Mouse (Mus musculus): ENCODE results near the gene Zc3h18. TPM values are rescaled to one million over a fixed set of nuclear protein-coding genes. Genes with fewer than 3 reads are reported as not detected.

Gene Zc3h18
- polyA plus RNA-seq, 1 experiment from 2014 or later = 46.8 TPM

GRCm38 (mm10) chr8:122432443-122433268 lies 56.2 kb downstream of the Zc3h18 start, which contains the start of gene Cyba:
Cyba (minus strand) TSS chr8:122432930.
- Histone ChIP-seq H3K4me1 (peaks cover 27% of the 10 kb centered on the region), H3K4me2 (peak within 1 kb of the TSS; percentile 91), H3K4me3 (peak within 1 kb of the TSS; percentile 62), H3K9ac (peak within 1 kb of the TSS; percentile 60), H3K27ac (peak within 1 kb of the TSS; percentile 75), H3K9me3 (no peaks in the 10 kb centered on the region), H3K27me3 (no peaks in the 10 kb centered on the region), H3K36me3 (peaks cover 36% of the 10 kb centered on the region)
- ATAC-seq (ENCODE audit: insufficient number of reproducible peaks, low FRiP score, low TSS enrichment, low read depth) = peak; percentile 71
- 5% methylated on average over 45 of the region's 45 CpGs for WGBS

DNA sequence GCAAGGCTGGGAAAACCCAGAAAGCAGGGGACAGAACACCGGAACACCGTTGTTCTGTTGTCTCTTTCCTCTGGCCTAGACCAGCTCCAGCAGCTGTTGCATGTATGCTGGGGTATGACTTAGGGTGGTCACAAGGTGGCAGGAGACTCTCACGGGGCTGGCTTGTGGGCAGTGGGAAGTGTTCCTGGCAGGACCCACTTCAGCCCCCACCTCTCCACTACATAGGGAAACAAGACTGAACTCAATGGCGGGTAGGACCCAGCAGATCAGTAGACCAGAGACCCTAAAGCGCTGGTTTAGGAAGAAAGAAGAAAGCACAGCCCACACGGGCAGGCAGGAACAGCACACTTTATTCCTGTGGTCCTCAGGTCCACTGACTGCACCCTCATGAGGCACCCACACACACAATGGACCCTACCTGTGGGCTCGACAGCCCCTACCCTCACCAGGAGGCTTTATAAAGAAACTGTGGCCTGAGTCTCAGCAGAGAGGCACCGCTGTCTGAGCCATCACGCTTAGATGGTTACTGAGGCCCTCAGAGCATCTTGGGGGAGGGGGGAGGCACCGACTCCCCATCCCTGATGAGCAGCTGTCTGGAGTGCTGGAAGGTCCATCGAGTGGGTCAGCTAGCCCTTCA lies 57.0 kb downstream of the Zc3h18 start:
- peak overlapping the region; percentile 62 for H3K4me3 ChIP-seq
- peaks cover 44% of the 10 kb centered on the region for H3K36me3 ChIP-seq
- 57% methylated on average over 11 of the region's 11 CpGs for WGBS
- no peaks in the 10 kb centered on the region for H3K27me3 ChIP-seq
- H3K9ac ChIP-seq = no peak overlapping the region
- no peaks in the 10 kb centered on the region for H3K9me3 ChIP-seq
- peak overlapping the region; percentile 91 for H3K4me2 ChIP-seq
- H3K4me1 ChIP-seq = peaks cover 30% of the 10 kb centered on the region
- H3K27ac ChIP-seq = peak overlapping the region; percentile 75; the same call in 1 of the 2 replicates
- ATAC-seq (ENCODE audit: insufficient number of reproducible peaks, low FRiP score, low TSS enrichment, low read depth) = 0 out of 2 replicates have a peak, but pooled peaks have one; percentile 20

- H3K9me3 ChIP-seq = no peaks in the 10 kb centered on the region
- no peak overlapping the region for H3K4me2 ChIP-seq
- no peaks in the 10 kb centered on the region for H3K27me3 ChIP-seq
- H3K4me3 ChIP-seq = no peak overlapping the region
- H3K9ac ChIP-seq = no peak overlapping the region
- no peak for ATAC-seq (ENCODE audit: insufficient number of reproducible peaks, low FRiP score, low TSS enrichment, low read depth)
- 93% methylated on average over 6 of the region's 6 CpGs for WGBS
- peaks cover 30% of the 10 kb centered on the region for H3K4me1 ChIP-seq
- H3K36me3 ChIP-seq = peaks cover 57% of the 10 kb centered on the region
- no peak overlapping the region for H3K27ac ChIP-seq
These were observed 59.0 kb downstream of the Zc3h18 start for GRCm38 (mm10) chr8:122435375-122435774.

GRCm38 (mm10) chr8:122436146-122436545 lies 59.7 kb downstream of the Zc3h18 start:
- Histone ChIP-seq H3K9ac (no peak overlapping the region), H3K36me3 (peaks cover 57% of the 10 kb centered on the region), H3K4me2 (no peak overlapping the region), H3K9me3 (no peaks in the 10 kb centered on the region), H3K4me1 (peaks cover 25% of the 10 kb centered on the region), H3K27ac (no peak overlapping the region), H3K27me3 (no peaks in the 10 kb centered on the region), H3K4me3 (no peak overlapping the region)
- ATAC-seq (ENCODE audit: insufficient number of reproducible peaks, low FRiP score, low TSS enrichment, low read depth) = no peak
- 93% methylated on average over 9 of the region's 9 CpGs for WGBS

GRCm38 (mm10) chr8:122436586-122437125 lies 60.2 kb downstream of the Zc3h18 start:
- H3K9me3 ChIP-seq = no peaks in the 10 kb centered on the region
- peaks cover 20% of the 10 kb centered on the region for H3K4me1 ChIP-seq
- H3K4me2 ChIP-seq = no peak overlapping the region
- ATAC-seq (ENCODE audit: insufficient number of reproducible peaks, low FRiP score, low TSS enrichment, low read depth) = no peak
- H3K27ac ChIP-seq = no peak overlapping the region
- no peak overlapping the region for H3K4me3 ChIP-seq
- H3K27me3 ChIP-seq = no peaks in the 10 kb centered on the region
- peaks cover 57% of the 10 kb centered on the region for H3K36me3 ChIP-seq
- whole genome bisulfite sequencing = 86% methylated on average over 20 of the region's 20 CpGs
- H3K9ac ChIP-seq = no peak overlapping the region

DNA sequence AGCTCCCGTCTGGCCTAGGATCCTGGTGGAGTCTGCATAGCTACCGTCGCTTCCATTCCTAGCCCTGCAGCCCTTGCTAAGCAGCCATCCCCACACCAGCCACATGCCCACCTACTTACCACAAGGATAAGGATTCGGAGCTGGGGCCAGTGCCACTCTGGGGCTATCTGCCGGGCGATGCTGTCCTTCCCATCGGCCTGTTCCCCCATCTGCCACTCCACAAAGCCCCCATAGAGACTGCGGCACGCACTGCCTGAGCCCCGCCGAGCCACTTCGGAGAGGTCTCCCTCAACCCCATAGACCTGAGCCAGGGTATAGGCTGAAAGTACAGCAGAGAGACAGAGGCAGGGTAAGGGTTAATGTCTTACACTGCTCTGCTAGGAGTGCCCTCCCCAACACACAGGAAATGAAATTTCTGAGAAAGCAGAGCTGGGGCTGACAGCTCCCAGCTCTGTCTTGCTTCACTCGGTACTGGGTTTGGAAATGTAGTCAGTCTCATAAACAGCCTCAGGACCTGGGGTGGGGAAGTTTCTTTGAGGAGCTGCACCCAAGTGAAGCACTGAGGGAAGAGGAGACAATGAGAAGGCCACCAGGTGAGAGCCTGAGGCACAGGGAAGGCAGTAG lies 61.4 kb downstream of the Zc3h18 start:
- no peaks in the 10 kb centered on the region for H3K27me3 ChIP-seq
- peaks cover 57% of the 10 kb centered on the region for H3K36me3 ChIP-seq
- 86% methylated on average over 13 of the region's 13 CpGs for WGBS
- peaks cover 19% of the 10 kb centered on the region for H3K4me1 ChIP-seq
- H3K4me2 ChIP-seq = no peak overlapping the region
- no peak overlapping the region for H3K4me3 ChIP-seq
- H3K27ac ChIP-seq = peak overlapping the region; percentile 17; the same call in 1 of the 2 replicates
- no peak overlapping the region for H3K9ac ChIP-seq
- no peak for ATAC-seq (ENCODE audit: insufficient number of reproducible peaks, low FRiP score, low TSS enrichment, low read depth)
- H3K9me3 ChIP-seq = no peaks in the 10 kb centered on the region

GRCm38 (mm10) chr8:122439336-122439735 lies 62.9 kb downstream of the Zc3h18 start:
- H3K4me1 ChIP-seq = peaks cover 16% of the 10 kb centered on the region
- H3K9me3 ChIP-seq = no peaks in the 10 kb centered on the region
- peaks cover 50% of the 10 kb centered on the region for H3K36me3 ChIP-seq
- no peak overlapping the region for H3K4me3 ChIP-seq
- WGBS = 96% methylated on average over 16 of the region's 16 CpGs
- no peak for ATAC-seq (ENCODE audit: insufficient number of reproducible peaks, low FRiP score, low TSS enrichment, low read depth)
- H3K27me3 ChIP-seq = no peaks in the 10 kb centered on the region
- no peak overlapping the region for H3K4me2 ChIP-seq
- H3K27ac ChIP-seq = no peak overlapping the region
- no peak overlapping the region for H3K9ac ChIP-seq

DNA sequence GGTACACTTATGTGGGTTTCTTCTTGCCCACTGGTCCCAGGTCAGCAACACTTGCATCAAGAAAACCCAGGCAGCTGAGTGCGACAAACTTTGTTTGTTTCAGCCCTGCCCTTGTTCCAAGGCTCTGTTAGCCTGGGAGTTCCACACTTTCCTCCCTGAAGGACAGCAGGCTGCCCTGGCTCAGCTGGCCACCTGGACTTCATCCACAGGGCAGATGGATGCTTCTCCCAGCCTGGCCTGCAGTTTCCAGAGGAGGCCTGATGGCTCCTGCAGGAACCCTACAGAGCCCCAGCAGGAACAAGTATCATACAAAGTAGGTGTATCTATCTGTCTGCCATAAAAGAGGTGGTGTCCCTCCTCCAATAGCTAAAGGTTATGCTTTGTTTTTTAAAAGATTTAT lies 64.9 kb downstream of the Zc3h18 start:
- no peak overlapping the region for H3K4me3 ChIP-seq
- H3K9ac ChIP-seq = no peak overlapping the region
- ATAC-seq (ENCODE audit: insufficient number of reproducible peaks, low FRiP score, low TSS enrichment, low read depth) = no peak
- H3K27me3 ChIP-seq = no peaks in the 10 kb centered on the region
- H3K36me3 ChIP-seq = peaks cover 34% of the 10 kb centered on the region
- H3K4me1 ChIP-seq = peaks cover 31% of the 10 kb centered on the region
- no peak overlapping the region for H3K27ac ChIP-seq
- 96% methylated on average over 1 of the region's 1 CpGs for WGBS
- no peaks in the 10 kb centered on the region for H3K9me3 ChIP-seq
- no peak overlapping the region for H3K4me2 ChIP-seq

DNA sequence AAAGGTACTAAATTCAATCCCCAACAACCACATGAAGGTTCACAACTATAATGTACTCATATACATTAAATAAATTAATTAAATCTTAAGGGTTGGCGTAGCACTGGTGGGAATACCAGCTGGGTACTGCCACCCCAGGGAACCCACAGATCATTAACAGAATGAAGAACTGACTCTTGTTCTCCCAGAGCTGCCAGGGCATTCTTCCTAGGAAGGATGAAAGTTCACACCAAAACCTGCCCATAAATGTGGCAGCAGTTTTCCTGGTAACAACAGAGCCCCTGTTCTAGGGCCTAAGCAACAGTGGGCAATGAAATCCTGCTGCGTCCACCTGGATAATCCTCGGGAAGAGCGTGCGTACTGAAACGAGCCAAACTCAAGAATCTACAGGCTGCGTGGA lies 65.9 kb downstream of the Zc3h18 start:
- ATAC-seq (ENCODE audit: insufficient number of reproducible peaks, low FRiP score, low TSS enrichment, low read depth) = no peak
- Histone ChIP-seq H3K4me1 (peaks cover 31% of the 10 kb centered on the region), H3K9me3 (no peaks in the 10 kb centered on the region), H3K4me2 (peak overlapping the region; percentile 98), H3K27me3 (no peaks in the 10 kb centered on the region), H3K4me3 (peak overlapping the region; percentile 74), H3K27ac (peak overlapping the region; percentile 75; the same call in 1 of the 2 replicates), H3K36me3 (peaks cover 24% of the 10 kb centered on the region), H3K9ac (peak overlapping the region; percentile 55)
- WGBS = 18% methylated on average over 7 of the region's 7 CpGs

GRCm38 (mm10) chr8:122442781-122443180 lies 66.4 kb downstream of the Zc3h18 start:
- ATAC-seq (ENCODE audit: insufficient number of reproducible peaks, low FRiP score, low TSS enrichment, low read depth) = no peak
- Histone ChIP-seq H3K27me3 (no peaks in the 10 kb centered on the region), H3K36me3 (peaks cover 20% of the 10 kb centered on the region), H3K4me3 (peak overlapping the region; percentile 74), H3K9me3 (no peaks in the 10 kb centered on the region), H3K9ac (peak overlapping the region; percentile 55), H3K4me2 (peak overlapping the region; percentile 98), H3K4me1 (peaks cover 31% of the 10 kb centered on the region), H3K27ac (peak overlapping the region; percentile 75)
- WGBS = under 1% methylated on average over 12 of the region's 12 CpGs

DNA sequence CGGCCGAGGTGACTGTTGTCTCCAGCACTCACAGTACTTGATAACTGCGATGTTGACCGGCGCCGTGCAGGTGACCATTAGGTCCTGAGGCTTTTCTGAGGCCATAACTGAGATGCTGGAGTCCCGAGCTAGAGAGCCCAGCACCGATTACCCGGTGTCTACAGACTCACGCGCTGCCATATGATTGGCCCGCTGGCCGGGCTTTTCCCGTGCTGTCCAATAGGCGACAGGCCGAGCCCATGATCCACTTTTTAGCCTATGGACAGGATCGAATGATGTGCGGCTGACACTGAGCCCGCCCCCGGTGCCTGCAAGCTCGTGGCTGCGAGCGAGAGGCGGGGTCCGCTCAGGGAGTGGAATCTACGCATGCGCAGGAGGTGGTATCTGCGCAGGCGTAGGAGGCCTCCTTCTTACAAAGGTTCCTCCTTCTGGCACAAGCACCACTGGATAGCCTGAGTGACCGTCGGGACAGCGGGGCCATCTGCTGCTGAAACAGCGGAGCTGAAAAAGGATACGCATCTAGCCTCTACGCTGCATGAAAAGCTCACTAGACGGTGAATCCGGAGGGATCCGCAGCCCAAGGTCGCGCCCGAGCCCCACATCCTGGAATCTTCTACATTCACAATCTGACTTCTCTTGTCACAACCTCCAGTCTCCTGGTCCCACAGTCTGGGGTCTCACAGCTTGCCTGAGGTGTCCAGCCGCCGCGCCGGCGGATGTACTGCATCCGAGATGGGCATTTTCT lies 67.0 kb downstream of the Zc3h18 start, which contains the start of gene Mvd:
Gene Mvd, minus strand, starts transcription at position 161 of the 745 bp plus-strand sequence.
- peaks cover 13% of the 10 kb centered on the region; the same call in 1 of the 2 replicates for H3K36me3 ChIP-seq
- under 1% methylated on average over 47 of the region's 47 CpGs for WGBS
- no peaks in the 10 kb centered on the region for H3K27me3 ChIP-seq
- peak within 1 kb of the TSS; percentile 95 for H3K27ac ChIP-seq
- peak within 1 kb of the TSS; percentile 74 for H3K4me3 ChIP-seq
- peak within 1 kb of the TSS; percentile 68 for H3K9ac ChIP-seq
- H3K4me2 ChIP-seq = peak within 1 kb of the TSS; percentile 98
- ATAC-seq (ENCODE audit: insufficient number of reproducible peaks, low FRiP score, low TSS enrichment, low read depth) = peak; percentile 99
- H3K4me1 ChIP-seq = peaks cover 28% of the 10 kb centered on the region
- no peaks in the 10 kb centered on the region for H3K9me3 ChIP-seq
